Mouse (Mus musculus): ENCODE data around the gene Bmf. TPM values are rescaled to one million over a fixed set of nuclear protein-coding genes. Genes with fewer than 3 reads are reported as not detected.

The Bmf gene
- polyA plus RNA-seq, 1 experiment: 6.3 TPM

DNA sequence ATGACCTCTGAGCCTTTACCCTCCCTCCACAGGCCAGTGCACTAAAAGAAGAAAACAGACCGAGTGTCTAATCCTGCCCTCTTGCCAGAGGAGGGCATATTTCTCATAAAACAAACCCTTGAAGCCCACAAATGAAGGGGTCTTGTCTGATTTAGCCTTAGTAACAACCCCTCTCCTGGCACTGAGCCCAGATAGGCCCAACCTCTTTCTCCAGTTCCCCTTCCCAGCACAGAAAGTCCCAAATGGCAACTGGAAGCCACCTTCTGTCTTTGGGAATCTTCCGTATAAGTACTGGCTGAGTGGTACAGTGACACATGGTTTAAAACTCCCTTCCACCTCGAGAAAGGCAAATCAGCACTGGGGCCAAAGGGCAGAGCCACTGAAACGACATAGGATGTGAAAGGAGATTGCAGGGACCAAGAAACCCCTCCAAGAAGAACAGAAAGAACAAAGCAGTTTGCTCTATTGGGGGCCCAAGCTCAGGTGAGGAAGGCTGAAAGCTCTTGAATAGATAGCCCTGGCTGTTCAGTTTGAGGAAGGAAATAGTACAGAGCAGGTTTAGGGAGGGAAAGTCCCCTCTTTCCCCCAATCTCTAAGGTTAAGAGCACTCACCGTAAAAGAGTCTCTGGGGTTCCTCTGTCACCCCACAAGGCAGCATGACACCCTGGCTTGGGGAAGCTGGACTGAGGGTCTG, 3.2 kb downstream of the Bmf start:
- Histone ChIP-seq H3K27me3 (replicated peaks) (peaks cover 36% of the 10 kb centered on the region), H3K9me3 (peaks cover under 1% of the 10 kb centered on the region; the same call in 1 of the 2 replicates), H3K36me3 (replicated peaks; ENCODE audit: low read length) (peaks cover 6% of the 10 kb centered on the region), H3K4me1 (peaks cover 84% of the 10 kb centered on the region), H3K4me3 (replicated peaks) (peak overlapping the region; percentile 72)
- no peak for TF ChIP-seq FLI1 (IDR thresholded peaks at IDR 0.05; ENCODE audit: low read length)
- no peak for TF ChIP-seq GATA1 (IDR thresholded peaks at IDR 0.05; ENCODE audit: borderline replicate concordance, low read length)

DNA sequence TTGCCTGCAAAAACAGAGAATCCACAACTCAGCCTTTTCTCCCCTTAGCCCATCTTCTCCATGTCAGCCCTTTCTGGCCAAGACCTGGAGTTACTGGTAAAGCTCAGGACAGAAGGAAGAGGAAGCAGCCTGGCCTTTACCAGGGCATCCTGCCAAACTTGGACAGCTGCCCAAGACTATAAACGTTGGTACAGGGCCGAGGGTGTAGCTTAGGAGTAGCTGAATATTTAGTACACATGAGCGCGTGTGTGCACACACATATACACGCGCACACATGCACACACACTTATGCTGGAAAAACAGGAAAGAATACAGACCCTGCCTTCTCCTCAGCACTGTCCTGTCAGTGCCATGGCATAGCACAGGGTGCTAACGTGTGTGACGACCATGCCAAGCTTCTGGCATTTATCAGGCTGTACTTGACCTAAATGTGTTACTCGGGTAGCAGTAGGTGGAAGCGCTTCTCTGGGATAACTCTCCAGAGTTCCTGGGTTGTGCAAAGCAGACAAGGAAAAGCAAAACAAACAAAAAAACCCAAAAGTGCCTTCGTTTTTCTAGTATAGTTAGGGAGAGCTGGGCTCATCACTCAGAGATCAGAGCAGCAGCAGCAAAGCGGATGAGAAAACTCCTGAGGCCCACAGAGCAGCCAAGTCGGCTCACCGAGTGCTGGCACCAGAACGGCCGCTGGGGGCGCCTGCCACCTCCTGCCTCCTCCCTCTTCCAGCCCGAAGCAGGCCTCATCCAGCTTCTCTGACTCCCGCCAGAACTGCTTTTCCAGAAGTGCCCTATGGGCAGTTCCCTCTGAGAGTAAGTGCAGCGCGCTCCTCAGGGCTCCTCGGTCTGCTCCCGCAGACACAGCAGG, 4.0 kb downstream of the Bmf start:
- Histone ChIP-seq H3K4me1 (peaks cover 92% of the 10 kb centered on the region), H3K4me3 (replicated peaks) (peak overlapping the region; percentile 66)

DNA sequence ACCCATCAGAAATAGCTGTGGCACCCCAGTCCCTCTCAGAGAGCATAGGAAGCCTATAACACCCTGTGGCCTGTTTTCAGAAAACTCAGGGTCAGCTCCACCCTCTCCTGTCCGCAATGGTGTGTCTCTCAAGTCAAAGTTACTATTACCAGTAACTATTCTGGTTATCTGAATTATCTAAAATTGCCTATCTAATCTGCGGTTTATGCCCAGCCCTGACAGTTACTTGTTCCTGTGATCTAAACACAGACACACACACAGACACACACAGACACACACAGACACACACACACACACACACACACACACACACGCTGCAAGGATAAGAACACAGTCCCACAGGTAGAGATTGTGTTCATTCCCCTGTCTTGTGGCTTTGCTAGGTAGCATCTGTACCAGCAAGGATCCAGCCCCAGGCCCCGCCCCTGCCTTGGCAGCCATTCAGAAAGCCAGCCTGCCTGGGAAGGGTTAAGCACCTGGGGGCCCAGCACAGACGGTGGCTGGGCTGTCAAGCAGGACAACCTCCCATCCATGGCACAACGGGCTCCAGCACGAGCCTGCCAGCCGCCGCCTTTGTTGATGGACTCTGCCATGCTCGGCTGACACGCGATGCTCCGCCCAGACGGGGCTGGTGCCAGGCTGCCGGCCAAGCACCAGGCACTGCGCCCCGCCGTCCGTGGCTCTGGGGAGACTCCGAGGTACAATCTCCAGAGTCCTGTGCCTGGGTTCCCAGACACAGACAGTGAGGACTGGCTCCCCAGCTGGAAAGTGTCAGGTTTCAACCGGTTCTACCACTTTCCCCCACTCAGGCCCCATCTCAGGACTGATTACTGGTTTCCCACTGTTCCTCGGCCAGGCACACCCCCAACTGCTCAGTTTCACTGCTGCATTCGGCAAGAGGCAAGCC, 5.3 kb downstream of the Bmf start:
- Histone ChIP-seq H3K36me3 (replicated peaks; ENCODE audit: low read length) (peaks cover 6% of the 10 kb centered on the region), H3K4me3 (replicated peaks) (peak overlapping the region; percentile 89), H3K27me3 (replicated peaks) (peaks cover 31% of the 10 kb centered on the region), H3K9me3 (no peaks in the 10 kb centered on the region), H3K4me1 (peaks cover 91% of the 10 kb centered on the region)
- no peak for TF ChIP-seq FLI1 (IDR thresholded peaks at IDR 0.05; ENCODE audit: low read length)

More for the DNA sequence above, 4.0 kb downstream of the Bmf start:
- H3K36me3 ChIP-seq (replicated peaks; ENCODE audit: low read length): peaks cover 6% of the 10 kb centered on the region
- H3K9me3 ChIP-seq: no peaks in the 10 kb centered on the region
- no peak for TF ChIP-seq FLI1 (IDR thresholded peaks at IDR 0.05; ENCODE audit: low read length)
- no peak for TF ChIP-seq GATA1 (IDR thresholded peaks at IDR 0.05; ENCODE audit: borderline replicate concordance, low read length)
- H3K27me3 ChIP-seq (replicated peaks): peaks cover 35% of the 10 kb centered on the region

DNA sequence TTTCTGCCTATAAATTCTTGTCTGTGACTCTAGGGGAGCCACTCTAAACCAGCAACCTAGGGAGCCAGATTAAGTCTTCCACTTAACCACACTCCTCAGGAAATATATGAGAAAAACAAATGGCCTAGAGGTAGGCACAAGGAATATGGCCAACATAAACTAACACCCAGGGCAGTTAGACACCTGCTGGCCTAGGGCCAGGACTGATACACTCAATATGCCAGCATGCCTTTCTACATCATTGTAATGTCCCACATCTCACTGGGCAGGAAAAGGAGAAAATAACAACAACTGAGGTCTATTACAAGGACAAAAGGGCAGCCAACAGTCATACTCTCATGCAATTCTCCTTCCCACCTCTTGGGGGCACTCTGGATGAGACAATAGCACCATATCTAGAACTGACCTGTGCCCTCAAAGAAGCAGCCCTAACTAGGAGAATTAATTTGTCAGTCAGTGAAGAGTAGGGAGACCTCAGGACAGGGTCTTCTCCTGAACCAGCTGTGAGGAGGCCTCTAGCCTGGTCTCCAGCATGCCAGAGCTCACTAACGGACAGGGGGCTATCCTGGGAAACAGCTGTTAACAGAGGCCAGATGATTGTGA, 6.4 kb downstream of the Bmf start:
- Histone ChIP-seq H3K27me3 (replicated peaks) (peaks cover 20% of the 10 kb centered on the region), H3K9me3 (no peaks in the 10 kb centered on the region), H3K4me1 (peaks cover 81% of the 10 kb centered on the region), H3K4me3 (replicated peaks) (peak overlapping the region; percentile 78), H3K36me3 (replicated peaks; ENCODE audit: low read length) (peaks cover 6% of the 10 kb centered on the region)
- TF ChIP-seq GATA1 (IDR thresholded peaks at IDR 0.05; ENCODE audit: borderline replicate concordance, low read length) (no peak), FLI1 (IDR thresholded peaks at IDR 0.05; ENCODE audit: low read length) (no peak)

DNA sequence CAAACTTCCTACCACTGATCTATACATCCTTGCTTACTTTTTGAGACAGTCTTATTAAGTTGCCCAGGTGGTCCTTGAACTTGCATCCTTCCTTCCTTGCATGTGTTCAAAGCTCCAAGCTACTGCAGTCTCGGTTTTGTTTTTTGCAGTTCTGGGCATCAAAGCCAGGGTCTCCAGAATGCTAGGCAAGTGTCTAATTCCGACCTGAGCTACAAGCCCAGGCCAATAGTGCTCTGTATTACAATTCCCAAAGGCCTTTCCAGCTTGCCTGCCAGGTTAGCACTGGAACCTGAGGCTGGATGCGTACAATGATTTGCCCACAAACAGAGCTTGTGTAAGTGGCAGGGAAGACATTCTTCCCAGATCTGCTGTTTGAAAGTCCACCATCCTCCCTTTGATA, 7.8 kb downstream of the Bmf start:
- Histone ChIP-seq H3K4me1 (peaks cover 74% of the 10 kb centered on the region), H3K27me3 (replicated peaks) (peaks cover 9% of the 10 kb centered on the region), H3K36me3 (replicated peaks; ENCODE audit: low read length) (peaks cover 6% of the 10 kb centered on the region), H3K9me3 (no peaks in the 10 kb centered on the region), H3K4me3 (replicated peaks) (no peak overlapping the region)
- TF ChIP-seq FLI1 (IDR thresholded peaks at IDR 0.05; ENCODE audit: low read length) (no peak), GATA1 (IDR thresholded peaks at IDR 0.05; ENCODE audit: borderline replicate concordance, low read length) (no peak)

DNA sequence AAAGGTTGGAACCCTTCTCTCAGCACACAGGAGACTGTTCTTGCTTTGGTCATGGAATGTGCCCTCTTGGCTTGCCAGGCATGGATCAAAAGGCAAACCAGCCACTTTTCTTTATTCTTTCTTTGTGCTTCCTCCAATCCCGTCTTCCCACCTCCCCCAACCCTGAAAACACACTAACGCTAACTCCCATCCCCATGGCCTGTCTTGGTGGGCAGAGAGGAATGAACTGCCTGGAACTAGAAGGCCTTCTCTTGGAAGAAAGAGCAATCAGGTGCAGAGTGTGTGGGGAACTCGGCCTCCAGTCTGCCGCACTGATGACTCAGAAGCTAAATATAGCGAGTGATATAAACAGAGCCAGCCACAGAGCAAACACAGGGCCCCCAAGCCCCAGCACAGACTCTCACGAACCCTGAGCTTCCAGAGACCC, 8.8 kb downstream of the Bmf start:
- Histone ChIP-seq H3K27me3 (replicated peaks) (peaks cover 4% of the 10 kb centered on the region), H3K4me3 (replicated peaks) (peak overlapping the region; percentile 80), H3K4me1 (peaks cover 71% of the 10 kb centered on the region), H3K9me3 (no peaks in the 10 kb centered on the region), H3K36me3 (replicated peaks; ENCODE audit: low read length) (peaks cover 6% of the 10 kb centered on the region)
- no peak for TF ChIP-seq GATA1 (IDR thresholded peaks at IDR 0.05; ENCODE audit: borderline replicate concordance, low read length)
- no peak for TF ChIP-seq FLI1 (IDR thresholded peaks at IDR 0.05; ENCODE audit: low read length)

DNA sequence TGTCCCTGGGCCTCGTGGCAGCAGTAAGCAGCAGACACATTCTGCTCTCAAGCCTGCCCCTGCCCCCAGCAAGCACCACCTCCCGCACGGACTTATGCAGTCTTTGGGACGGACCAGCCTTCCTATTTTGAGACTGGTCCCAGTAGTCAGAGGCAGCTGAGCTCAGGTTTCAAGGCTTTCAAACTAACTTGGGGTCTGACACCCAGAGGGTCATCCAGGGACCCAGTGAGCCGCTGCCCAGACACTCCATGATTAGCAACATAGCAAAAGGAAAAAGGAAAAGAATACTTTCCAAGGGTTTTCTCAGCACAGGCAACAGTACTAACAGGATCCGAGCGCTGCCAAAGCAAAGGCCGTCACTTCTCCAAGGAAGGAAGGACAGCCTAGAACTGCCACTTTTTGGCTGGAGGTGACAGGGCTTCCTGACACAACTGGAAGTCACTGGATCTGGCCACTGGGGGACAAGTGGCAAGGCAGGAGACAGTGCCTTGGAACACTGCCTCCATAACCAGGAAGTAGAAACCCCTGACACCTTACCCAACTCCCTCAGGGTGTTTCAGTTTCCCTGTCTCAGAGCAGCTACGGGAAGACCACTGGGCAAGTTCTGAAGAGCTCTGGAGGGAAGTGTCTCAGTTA, 9.5 kb downstream of the Bmf start:
- Histone ChIP-seq H3K27me3 (replicated peaks) (peaks cover 6% of the 10 kb centered on the region), H3K4me3 (replicated peaks) (peak overlapping the region; percentile 80), H3K36me3 (replicated peaks; ENCODE audit: low read length) (peaks cover 6% of the 10 kb centered on the region), H3K4me1 (peaks cover 64% of the 10 kb centered on the region), H3K9me3 (no peaks in the 10 kb centered on the region)
- TF ChIP-seq FLI1 (IDR thresholded peaks at IDR 0.05; ENCODE audit: low read length) (no peak), GATA1 (IDR thresholded peaks at IDR 0.05; ENCODE audit: borderline replicate concordance, low read length) (no peak)

DNA sequence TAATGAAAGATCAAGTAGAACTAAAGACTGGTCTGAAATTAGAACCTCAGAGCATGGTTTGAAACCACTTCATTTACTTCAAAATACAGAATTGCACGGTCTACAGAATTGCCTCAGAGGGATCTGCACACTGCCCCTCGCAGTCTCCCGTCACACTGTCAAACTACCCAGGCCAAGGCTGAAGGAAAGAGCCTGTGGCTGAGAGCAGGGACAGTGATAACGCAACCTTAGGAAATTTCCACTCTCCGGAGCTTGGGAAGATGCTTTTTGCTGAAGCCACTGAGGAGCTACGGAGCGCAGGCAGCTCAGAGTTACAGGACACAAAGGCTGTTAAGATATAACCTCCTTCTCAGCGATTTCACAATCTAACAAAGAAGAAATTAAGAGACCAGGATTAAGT, 10.4 kb downstream of the Bmf start:
- TF ChIP-seq FLI1 (IDR thresholded peaks at IDR 0.05; ENCODE audit: low read length) (no peak), GATA1 (IDR thresholded peaks at IDR 0.05; ENCODE audit: borderline replicate concordance, low read length) (no peak)
- H3K9me3 ChIP-seq: peaks cover 3% of the 10 kb centered on the region; the same call in 1 of the 2 replicates
- H3K27me3 ChIP-seq (replicated peaks): peaks cover 10% of the 10 kb centered on the region
- peaks cover 6% of the 10 kb centered on the region for H3K36me3 ChIP-seq (replicated peaks; ENCODE audit: low read length)
- no peak overlapping the region for H3K4me3 ChIP-seq (replicated peaks)
- H3K4me1 ChIP-seq: peaks cover 55% of the 10 kb centered on the region
